Mouse (Mus musculus) retina, embryonic 14.5 days (tissue): ENCODE measurements at regions not wholly inside any gene's neighbourhood (a gene's known extent, or its start where the extent isn't known, plus 50 kb on each side); places are given as distances from the start of the nearest gene placed in this dataset.

Source experiments
- DNase-seq: peaks from one replicate; pipeline ENCODE4 v3.0.0-alpha.2; 2015; ENCODE audit warnings: low spot score

DNA sequence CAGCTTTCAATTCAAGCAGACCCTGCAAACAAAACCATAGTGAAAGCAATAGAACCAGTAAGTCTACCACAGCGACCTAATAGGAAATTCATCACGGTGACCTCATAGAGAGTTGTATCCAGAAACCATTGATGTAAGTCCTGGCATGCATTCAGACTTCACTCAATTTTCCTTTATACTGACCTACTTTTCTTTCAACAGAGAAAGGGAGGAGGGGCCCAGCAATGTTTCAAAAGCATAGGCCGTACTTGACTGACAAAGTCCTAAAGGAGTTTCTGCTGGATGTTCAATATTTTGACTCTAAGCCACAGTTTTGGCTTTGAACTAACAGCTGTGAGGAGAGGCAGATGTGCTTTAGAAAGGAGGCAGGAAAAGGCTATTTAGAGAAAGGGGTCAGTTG is 88.4 kb downstream of the AI593442 start:
- DNase-seq = peak; percentile 29

DNA sequence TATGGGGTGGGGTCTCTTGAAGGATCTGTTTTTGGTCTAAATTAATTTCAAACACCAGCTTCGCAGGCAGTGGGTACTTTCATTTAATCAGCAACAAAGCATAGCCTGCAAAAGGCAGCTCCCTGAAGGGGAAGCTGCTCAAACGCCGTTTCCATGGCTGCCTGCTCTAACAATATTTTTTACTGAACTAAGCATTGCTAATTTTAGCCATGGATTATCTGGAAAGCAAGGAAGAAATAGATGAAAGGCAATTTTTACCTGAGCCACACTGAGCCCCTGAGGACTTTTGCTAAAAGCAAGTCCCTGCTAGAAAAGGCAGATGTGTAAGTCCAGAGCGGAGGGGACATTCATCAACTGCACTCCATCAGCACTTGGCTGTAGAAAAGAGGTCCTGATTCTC is 105.5 kb downstream of the AI593442 start:
- no peak for DNase-seq

DNA sequence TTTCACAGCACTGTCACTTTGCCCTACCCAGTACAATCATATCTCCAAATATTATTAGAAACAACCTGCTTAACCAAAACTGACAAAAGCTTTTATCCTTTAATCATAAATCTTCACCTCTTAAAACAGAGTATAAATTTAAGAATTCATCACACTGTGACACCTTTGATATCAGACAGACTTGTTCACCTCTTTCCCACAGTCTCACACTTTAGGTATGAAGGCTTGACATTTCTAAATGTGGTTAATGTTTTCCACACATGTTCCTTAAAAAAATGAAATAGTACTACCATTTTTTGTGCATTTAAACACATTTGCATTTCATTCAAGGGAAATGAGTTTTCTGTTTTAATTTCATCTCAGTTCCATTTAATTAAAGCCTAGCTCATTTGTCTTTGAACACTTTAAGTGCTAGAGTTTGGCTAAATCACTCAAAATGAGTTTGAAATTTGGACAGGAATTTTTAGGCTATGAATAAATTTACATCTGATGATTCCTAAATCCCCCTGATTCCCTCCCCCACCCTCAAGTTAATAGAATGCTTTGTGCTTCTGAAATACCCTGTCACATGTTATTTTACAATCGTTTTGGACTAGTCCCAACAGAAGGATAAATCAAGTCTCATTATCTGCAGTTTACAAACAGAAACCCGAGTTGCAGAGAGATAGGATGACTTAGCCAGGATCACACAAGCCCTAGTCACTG is 127.9 kb downstream of the AI593442 start:
- no peak for DNase-seq

DNA sequence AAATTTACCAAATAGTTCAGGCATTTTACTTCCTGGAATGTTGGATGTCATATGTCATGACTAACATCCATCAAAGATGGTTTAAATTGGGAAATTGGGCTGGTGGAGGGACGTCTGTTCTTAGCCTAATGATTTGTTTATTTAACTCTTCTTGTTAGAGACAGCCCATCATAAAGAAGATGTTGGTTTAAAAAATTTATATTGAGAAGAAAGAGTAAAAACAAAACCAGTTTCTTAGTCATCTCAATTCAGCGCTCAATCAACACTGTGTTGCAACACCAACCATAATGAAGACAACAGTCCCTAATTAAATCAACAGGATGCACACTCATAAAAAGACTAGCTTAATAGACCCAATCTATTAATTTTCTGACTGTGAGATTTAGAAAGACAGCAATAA is 133.5 kb downstream of the AI593442 start:
- no peak for DNase-seq

DNA sequence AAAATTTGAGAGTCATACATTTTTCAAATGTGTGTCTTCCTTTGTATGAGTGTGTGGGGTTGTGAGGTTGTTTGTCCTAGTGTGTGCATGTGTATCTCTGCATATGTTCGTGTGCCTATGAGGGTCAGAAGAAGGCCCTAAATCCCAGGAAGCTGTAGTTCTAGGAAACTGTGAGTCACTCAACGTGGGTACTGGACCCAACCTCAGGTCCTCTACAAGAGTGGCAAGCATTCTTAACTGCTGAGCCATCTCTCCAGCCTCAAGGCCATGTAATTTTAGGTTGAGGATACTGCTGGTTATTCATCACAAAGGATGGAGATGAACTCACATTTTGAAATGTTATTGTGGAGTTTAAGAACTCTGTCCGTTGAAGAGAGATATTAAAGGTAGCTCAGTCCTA is 140.5 kb downstream of the AI593442 start:
- no peak for DNase-seq

DNA sequence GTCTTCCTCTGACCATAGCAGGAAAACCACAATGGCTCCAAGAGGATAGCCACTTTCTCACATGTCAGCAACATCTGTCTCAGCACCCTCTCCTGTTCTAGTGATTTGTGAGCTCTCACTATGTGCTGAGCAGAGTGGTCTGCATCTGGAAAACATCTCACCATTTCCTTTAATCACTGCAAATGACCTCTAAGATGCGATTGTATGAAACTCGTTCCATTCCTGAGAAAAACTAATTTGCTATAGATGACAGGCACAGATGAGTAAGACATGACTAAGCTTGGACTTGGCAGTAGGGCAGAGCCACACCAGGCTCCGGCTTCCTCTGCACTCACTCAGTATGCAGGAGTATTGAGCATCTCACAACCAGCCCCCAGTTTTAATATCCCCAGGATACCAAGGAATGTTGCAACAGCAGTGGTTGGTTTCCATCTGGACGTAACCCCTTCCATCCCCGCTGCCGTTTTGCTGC is 150.1 kb downstream of the AI593442 start:
- DNase-seq = no peak

DNA sequence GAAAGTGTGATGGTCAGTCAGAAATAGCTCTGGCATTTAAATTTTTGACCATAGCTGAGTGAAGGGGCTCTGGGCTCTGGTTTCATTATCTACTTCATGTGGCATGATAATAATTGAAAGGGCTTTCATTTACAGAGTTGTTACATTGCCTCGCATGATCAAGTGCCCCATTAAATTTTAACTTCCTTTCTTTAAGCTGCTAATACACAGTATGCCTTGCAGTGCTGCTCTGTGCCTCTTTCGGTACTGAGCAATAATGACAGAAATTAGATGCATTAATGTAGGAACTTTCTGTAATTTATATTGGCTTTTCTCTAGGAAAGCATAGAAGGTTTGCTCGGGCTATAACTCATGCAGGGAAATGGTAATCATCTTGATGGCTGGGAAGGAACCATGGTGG is 179.1 kb downstream of the AI593442 start:
- no peak for DNase-seq

DNA sequence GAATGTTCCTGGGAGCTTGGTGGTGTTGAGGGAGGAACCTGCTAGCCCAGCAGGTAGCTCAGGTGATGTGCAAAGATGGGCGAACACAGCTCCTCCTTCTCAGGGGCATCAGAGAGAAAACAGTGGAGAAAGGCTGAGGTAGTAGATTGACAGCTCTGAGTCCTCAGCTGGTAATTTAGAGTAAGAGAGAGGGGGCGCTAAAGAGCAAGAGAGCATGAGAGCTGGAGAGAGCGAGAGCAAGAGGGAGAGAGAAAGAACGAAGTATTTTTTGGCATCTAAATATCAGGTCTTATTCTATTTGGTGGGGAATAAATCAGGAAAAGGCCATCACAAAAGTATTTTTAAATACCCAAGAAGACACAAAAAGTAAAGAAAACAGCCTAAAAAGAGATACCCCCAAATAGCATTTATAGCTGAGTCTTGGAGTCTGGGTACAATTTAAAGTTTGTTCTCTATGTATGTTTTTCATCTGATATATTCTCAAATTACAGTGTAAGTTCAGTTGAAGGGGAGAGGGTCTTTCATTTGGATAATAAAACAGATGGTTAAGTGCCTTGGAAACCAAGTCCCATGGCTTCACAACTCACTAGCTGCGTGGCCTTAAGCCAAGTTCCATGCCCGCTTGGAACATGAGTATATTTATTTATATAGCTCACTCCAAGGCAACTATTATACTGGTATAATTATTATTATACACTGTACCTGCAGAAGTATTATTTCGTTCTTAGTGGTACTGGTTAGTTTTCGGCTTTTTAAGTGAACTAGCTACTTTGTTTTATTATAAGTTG is 183.9 kb downstream of the AI593442 start:
- DNase-seq = peak; percentile 55

DNA sequence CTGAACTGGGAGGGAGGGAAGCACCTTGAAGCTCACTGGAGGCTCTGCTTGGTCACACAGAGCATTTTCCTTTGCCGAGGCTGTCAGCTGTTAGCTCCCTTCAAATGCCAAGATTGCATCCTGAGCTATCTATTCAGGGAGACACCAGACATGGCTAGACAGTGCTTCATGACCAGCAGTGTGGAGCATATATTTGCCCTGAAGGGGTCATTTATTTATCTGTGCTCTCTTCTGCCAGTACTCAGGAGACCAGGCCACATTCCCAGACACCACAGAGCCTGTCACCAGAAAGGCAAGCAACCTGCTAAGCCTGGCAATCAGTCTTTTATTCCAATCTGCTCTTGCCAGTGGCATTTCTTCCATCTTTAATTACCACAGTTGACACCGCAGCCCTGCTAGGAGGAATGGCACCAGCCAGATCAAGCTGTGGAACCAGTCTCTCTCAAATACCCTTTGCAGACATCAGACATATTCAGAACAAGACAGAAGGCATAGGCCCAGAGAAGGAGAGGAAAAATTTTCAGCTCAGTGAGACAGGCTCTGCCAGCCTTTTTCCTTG is 186.6 kb downstream of the AI593442 start:
- no peak for DNase-seq

DNA sequence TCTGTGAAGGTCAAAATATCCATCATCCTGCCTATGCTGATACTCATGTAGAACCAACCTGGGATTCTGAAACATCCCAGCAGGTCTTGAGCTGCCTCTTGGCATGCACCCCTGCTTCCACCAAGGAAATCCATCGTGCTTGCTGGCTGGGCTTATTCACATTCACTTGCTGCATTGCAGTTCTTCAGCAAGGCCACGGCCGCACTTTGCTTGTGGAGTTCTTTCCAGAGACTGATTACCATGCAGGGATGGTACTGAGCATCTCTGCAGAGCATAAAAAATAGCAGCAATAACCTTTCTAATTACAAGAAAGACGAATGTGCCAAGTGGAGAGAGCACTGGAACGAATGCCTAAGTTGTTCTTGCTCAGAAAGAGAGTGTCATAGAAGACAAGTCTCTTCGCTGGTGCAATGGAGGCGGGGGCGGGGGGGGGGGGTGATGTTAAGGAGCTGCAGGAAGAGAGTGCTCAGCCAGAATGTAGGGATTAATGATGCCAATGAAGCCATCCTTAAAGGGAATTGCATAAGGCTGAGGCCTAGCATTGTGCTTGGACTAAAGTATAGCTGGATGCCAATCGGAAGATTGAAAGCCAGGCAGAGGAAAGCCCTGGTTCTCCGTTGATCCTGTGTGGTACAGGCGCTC is 205.9 kb downstream of the AI593442 start:
- DNase-seq = no peak

DNA sequence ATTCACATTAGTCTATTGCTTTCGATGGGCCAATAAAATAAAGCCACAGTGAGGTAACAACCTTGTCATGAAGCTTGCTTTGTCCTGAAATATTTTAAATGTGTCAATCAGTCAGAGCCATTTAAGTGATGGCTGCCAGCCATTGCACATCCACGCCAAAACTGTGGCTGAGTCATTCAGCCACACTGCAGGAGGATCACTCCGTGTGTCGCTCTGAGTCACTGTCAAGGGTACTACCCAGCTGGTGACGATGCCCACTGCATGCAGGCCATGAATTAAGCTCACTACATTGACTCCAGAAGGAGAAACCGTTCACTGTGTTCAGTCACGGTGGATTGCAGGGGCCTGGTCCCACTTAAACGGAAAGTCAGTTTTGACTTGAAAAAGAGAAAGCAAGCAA is 206.7 kb downstream of the AI593442 start:
- DNase-seq = no peak

DNA sequence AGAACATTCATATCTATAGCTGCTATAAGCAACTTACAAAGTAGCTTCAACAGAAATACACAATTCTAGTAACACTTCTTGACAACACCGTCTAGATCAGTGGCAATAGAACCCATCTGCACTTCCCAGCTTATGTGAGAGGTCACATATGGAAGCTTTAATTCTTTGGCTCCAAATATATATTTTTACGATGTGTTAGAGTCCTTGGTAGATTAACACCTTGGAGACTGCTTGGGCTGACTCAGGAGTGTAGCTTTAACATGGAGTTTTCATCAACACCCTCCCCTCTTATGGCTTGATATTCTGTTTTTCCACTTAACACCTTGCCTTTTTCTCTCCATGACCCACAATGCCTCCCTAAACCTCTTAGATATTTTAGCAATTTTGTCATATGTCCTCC is 221.1 kb downstream of the AI593442 start:
- DNase-seq = no peak

DNA sequence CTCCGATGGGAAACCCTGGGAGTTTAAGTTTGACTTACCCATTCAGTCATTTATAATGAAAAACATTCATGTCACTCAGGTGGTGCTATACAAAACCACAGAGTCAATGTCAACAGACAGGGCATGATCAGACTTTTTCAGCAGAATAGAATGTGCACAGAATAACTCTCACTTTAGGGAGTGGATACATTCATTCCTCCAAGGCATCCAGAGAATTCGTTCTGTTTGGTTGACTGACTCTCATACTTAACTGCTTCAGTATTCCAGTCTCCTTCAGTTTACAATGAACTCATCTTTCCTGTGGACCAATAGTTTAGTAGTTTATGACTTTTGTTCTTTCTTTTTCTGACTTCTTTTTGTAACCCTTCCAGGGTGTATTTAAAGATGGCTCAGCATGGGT is 225.1 kb downstream of the AI593442 start:
- DNase-seq = no peak

DNA sequence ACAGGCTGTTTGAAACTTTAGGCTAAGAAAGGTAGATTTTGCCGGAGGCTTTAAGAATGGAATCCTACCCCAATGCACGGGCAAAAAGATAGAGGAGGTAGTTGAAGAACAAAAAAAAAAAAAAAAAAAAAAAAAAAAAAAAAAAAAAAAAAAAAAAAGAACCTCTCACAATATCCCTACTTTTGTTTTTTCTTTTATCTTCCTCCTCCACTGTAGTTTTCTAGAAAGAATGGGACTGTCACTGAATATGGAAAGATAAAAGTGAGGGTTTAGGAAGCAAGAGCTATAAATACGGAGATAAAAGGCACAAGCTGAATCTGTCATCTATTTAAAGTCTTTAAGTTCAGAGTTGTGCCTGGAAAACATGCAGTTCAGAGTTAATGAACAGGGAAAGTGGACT is 227.8 kb downstream of the AI593442 start:
- no peak for DNase-seq

DNA sequence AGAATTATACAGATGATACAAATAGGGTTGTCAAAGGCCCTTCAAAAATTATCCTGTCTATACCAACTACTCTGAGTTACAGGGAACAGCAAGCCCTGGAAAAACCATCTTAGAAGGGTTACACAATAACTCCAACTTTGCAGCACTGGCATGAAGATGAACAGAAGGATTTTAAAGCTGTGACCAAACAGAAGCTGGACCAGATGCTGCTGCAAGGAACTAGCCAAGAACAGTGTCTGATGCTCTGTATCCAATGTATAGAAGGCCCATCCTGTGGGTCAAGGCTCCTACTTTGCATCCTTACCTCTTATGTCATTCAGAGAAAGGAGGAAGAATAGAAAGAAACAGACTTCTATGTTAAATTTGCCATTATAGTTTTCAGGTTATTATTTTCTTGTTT is 231.3 kb downstream of the AI593442 start:
- DNase-seq = no peak

DNA sequence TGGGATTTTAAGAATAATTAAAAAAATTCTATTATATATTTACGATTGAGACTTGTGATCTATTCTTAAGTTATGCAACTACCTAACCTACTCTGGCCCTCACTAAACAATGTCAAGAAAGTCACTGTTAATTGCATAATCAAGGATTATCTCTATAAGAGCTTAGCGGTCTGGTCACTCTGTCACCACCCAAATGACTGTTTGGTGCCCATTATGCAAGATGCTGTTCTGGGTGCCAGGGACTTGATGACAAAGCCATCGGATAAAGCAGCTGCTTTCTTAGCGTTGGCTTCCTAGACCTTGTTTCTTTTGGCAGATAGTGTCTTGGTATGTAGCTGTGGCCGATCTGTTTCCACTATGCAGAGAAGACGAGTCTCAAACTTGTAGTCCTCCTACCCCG is 236.4 kb downstream of the AI593442 start:
- DNase-seq = no peak

DNA sequence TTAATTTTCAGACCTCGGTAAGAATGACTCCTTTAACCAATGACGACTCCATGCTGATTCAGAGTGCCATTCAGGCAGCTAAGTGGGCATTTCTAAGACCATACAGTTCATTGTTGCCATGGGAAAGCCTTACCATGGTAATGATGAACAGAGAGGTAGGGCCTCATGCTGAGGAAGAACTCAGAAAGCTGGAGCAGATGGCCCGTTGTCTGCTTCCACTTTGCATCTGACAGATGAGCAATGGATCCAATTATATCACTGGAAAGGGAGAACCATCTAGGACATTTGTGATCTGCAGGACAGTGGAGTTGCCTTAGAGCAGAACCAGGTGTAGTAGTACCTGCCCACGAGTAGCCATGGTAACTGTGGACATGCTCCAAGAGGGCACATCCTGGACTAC is 245.4 kb downstream of the AI593442 start:
- DNase-seq = no peak

DNA sequence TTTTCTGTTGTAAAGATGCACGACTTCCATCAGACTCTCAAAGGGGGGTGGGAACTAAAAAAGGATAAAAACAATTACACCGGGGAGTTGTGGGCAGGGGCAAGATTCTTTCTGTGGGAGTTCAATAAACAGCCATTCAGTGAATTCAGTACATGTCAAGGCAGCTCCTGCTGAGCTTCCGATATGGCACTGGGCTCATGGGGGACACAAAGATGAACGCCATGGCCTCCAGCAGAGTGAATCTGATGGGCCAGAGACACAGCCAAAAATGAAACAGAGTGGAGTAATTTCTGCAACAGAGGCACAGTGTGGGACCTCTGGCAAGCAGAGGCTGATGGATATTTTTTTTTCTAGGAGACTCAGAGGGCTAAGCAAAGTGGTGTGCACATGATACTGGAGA is 254.2 kb downstream of the AI593442 start:
- DNase-seq = no peak

DNA sequence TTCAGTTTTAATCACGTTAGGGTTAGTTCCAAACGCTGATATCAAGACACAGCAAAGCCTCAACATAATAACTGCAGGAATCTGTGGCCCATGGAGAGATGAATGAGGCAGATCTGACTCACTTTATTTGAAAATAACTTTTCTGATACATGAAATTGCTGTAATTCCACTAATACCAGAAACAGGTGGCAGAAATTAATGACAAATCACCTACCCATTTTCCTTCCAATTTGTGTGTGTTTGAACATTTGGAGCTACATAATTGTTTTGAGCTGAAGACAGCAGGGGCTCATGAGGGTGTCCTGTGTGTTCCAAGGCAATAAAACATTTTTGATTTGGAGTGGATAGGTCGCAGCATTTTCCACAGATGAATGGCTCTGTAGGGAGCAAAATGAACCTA is 254.2 kb upstream of the Zc3h12c start:
- DNase-seq = no peak

DNA sequence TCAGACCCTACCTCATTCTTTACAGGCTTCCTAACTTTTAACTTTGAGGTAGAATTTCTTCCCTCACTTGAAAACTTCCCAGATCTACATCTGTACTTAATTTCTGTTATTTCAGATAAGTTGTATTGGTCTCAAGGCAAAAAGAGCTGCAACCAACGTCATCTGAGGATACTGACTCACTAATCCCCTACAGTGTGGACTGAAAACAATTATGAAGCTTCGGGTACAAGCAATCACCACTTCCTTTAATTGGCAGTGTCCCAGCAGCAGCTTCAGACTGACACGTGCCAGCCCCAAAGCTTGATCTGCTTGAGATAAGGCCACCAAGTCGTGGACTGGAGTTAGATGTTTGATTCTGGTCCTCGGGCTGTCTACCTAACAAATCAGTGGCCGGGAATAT is 247.3 kb upstream of the Zc3h12c start:
- no peak for DNase-seq

DNA sequence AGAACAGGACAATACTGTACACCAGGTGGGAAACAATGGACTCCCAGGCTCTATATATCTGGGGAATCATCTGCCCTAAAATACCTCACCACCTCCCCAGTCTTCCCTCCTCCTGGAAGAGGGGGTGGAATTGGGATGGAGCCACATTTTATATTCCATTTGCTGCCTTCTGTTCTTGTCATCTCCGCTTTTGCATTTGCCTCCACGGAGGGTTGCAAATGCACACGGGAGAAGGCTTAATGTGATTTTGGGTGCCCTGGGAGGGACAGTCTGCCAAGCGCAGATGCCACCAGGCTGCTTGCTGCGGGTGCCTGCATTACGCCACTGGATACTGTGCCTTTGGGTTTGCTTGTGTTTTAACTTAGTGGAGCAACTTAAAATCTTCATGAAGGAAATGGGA is 239.5 kb upstream of the Zc3h12c start:
- no peak for DNase-seq

DNA sequence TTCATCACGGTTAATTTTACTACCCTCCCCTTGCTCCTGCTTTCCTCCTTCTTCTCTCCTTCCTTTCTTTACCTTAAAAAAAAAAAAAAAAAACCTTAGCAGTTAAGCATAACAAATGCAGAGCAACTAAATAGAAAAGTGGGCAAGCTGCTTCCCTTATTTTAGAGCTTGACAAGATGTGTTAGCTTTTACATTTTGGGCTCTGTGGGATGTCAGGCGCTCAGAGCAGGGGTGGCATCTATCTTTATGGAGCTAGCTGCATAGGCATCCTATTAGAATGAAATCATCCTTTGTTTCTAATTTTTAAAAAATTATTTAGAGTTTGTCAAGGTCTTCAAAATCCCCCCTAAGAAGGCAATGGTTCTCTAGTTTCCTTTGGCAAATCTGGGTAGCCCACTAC is 234.1 kb upstream of the Zc3h12c start:
- DNase-seq = no peak

DNA sequence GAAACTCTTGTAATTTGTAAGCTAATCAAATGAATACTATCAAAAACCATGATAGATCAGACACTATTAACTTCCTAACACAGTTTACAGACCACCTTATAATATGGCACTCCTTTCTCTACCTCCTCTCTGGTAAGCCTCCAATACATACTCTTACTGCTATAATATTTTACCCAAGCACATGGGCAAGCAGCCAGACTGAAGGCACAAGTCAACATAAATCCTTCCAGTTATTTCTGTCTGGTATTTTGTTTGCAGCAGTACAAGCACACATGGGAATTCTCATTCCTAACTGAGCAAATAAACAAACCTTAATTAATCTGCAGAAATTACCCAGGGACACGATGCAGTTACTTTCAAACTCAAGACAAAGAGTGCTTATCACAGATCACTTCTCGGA is 210.7 kb upstream of the Zc3h12c start:
- no peak for DNase-seq
